In the genomic region with DNA sequence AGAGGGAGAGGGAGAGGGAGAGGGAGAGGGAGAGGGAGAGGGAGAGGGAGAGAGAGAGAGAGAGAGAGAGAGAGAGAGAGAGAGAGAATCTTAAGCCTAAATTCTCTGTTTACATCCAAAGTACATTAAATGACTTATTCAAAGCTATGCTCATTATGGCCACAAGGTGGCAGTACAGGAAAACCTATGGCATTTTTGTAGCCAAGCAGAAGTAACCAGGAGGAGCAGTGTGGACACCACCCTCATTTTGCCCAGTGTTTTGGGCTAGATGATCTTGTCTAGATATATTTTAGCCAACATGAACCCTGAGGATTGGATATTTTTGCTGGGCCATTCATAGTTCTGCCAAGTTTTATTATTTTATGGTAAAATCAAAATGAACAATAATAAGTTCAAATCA, we compare ENCODE assay signal across 9 mouse cellular contexts. TPM values are rescaled to one million over a fixed set of nuclear protein-coding genes. Genes with fewer than 3 reads are reported as not detected.
DNase-seq lines count a peak whose midpoint lies in the region; ATAC-seq lines count a peak whose summit lies in the region.
"Had no signal": no experiment of that assay in that cellular context is flagged by ENCODE, and none has a peak within 500 bp of the region (broad histone marks: within the 10 kb centered on the region; RNA-seq: fewer than 3 reads in every experiment).

No protein-coding gene starts in this region.

- no peaks in the 10 kb centered on the region for H3K9me3 ChIP-seq in forebrain, embryonic 10.5 days
- H3K9me3 ChIP-seq in forebrain, embryonic 16.5 days (ENCODE audit: control insufficient read depth, low read length): no peaks in the 10 kb centered on the region
- no peaks in the 10 kb centered on the region for H3K9me3 ChIP-seq in hindbrain, embryonic 14.5 days (ENCODE audit: control insufficient read depth, low read length)
- H3K9me3 ChIP-seq in midbrain, embryonic 11.5 days (ENCODE audit: control insufficient read depth, low read length): no peaks in the 10 kb centered on the region

- no peak overlapping the region for H3K4me2 ChIP-seq in forebrain, embryonic 16.5 days (ENCODE audit: low read length)
- no peak overlapping the region for H3K4me2 ChIP-seq in hindbrain, embryonic 14.5 days (replicated peaks)
- H3K4me2 ChIP-seq in midbrain, embryonic 11.5 days: no peak overlapping the region

- peak; percentile 49 for DNase-seq in forebrain, embryonic 10.5 days (ENCODE audit: extremely low spot score, low spot score)
- DNase-seq in right cerebral cortex, postnatal 10 days (ENCODE audit: low spot score in 2 of 2): peak; percentile 66
- DNase-seq in right cerebral cortex, postnatal 25 days: no peak
- peak; percentile 76 to 86 for DNase-seq in cerebellum, postnatal 10 days
- DNase-seq in hindbrain, embryonic 14.5 days (ENCODE audit: low spot score): peak; percentile 95
- DNase-seq in midbrain, embryonic 11.5 days (ENCODE audit: low spot score, missing footprints): peak; percentile 96
- DNase-seq in frontal cortex, postnatal 25 days (ENCODE audit: low spot score in 2 of 2): no peak

- no peak overlapping the region for H3K27ac ChIP-seq in forebrain, embryonic 10.5 days
- H3K27ac ChIP-seq in forebrain, embryonic 16.5 days (ENCODE audit: low read length): no peak overlapping the region
- no peak overlapping the region for H3K27ac ChIP-seq in hindbrain, embryonic 14.5 days
- H3K27ac ChIP-seq in midbrain, embryonic 11.5 days (ENCODE audit: low read depth, low read length): no peak overlapping the region

- H3K4me1 ChIP-seq in forebrain, embryonic 10.5 days: peaks cover 9% of the 10 kb centered on the region
- H3K4me1 ChIP-seq in forebrain, embryonic 16.5 days (replicated peaks; ENCODE audit: control insufficient read depth, insufficient read depth, low read length): no peaks in the 10 kb centered on the region
- no peaks in the 10 kb centered on the region for H3K4me1 ChIP-seq in hindbrain, embryonic 14.5 days (replicated peaks; ENCODE audit: control insufficient read depth, insufficient read depth, low read length)
- H3K4me1 ChIP-seq in midbrain, embryonic 11.5 days (ENCODE audit: control insufficient read depth, insufficient read depth, low read length): no peaks in the 10 kb centered on the region

- H3K9ac ChIP-seq in forebrain, embryonic 16.5 days (replicated peaks; ENCODE audit: low read depth, low read length): no peak overlapping the region
- no peak overlapping the region for H3K9ac ChIP-seq in hindbrain, embryonic 14.5 days
- no peak overlapping the region for H3K9ac ChIP-seq in midbrain, embryonic 11.5 days (ENCODE audit: low read length)

- no peaks in the 10 kb centered on the region for H3K36me3 ChIP-seq in forebrain, embryonic 10.5 days (replicated peaks)
- no peaks in the 10 kb centered on the region for H3K36me3 ChIP-seq in forebrain, embryonic 16.5 days (ENCODE audit: control insufficient read depth, insufficient read depth)
- no peaks in the 10 kb centered on the region for H3K36me3 ChIP-seq in hindbrain, embryonic 14.5 days (replicated peaks; ENCODE audit: control insufficient read depth, insufficient read depth)
- H3K36me3 ChIP-seq in midbrain, embryonic 11.5 days (ENCODE audit: control insufficient read depth, insufficient read depth, low read length): no peaks in the 10 kb centered on the region

- no peaks in the 10 kb centered on the region for H3K27me3 ChIP-seq in forebrain, embryonic 10.5 days (ENCODE audit: poor library complexity, severe bottlenecking)
- no peaks in the 10 kb centered on the region for H3K27me3 ChIP-seq in forebrain, embryonic 16.5 days (replicated peaks; ENCODE audit: control insufficient read depth, insufficient read depth, low read length)
- no peaks in the 10 kb centered on the region for H3K27me3 ChIP-seq in hindbrain, embryonic 14.5 days (ENCODE audit: control insufficient read depth, insufficient read depth, low read length)
- H3K27me3 ChIP-seq in midbrain, embryonic 11.5 days (ENCODE audit: control insufficient read depth, insufficient read depth, low read length): no peaks in the 10 kb centered on the region

- H3K4me3 ChIP-seq in forebrain, embryonic 10.5 days: no peak overlapping the region
- H3K4me3 ChIP-seq in forebrain, embryonic 16.5 days (replicated peaks; ENCODE audit: low read length): no peak overlapping the region
- no peak overlapping the region for H3K4me3 ChIP-seq in hindbrain, embryonic 14.5 days (replicated peaks; ENCODE audit: low read length)
- no peak overlapping the region for H3K4me3 ChIP-seq in midbrain, embryonic 11.5 days (ENCODE audit: low read depth, low read length)
- H3K4me3 ChIP-seq: myocyte had no signal

- ATAC-seq in forebrain, embryonic 16.5 days: no peak
- no peak for ATAC-seq in hindbrain, embryonic 14.5 days (ENCODE audit: low FRiP score)
- 0 out of 2 replicates have a peak, but pooled peaks have one; percentile 35 for ATAC-seq in midbrain, embryonic 11.5 days (ENCODE audit: low FRiP score)

RNA-seq across cellular contexts. Expression of a gene that starts 21.2 kb away (rescaled TPM):
- polyA plus RNA-seq in forebrain, embryonic 10.5 days (2016; fragmentation: Nextera tagmentation; extraction: Ambion mirVana): 202 and 227 TPM in 2 replicates
- 1,188 and 1,480 TPM in 2 replicates for polyA plus RNA-seq in forebrain, embryonic 16.5 days (2015; fragmentation: Nextera tagmentation; extraction: Ambion mirVana)
- 1,396 and 1,527 TPM in 2 replicates for polyA plus RNA-seq in hindbrain, embryonic 14.5 days (2014; fragmentation: Nextera tagmentation; extraction: Ambion mirVana)
- polyA plus RNA-seq in midbrain, embryonic 11.5 days (2014; fragmentation: Nextera tagmentation; extraction: Ambion mirVana): 473 and 474 TPM in 2 replicates

RNA-seq across cellular contexts. Expression of a gene that starts 48.5 kb away (rescaled TPM):
- polyA plus RNA-seq in forebrain, embryonic 10.5 days (2016; fragmentation: Nextera tagmentation; extraction: Ambion mirVana): 26.6 and 28.3 TPM in 2 replicates
- 81.0 and 91.4 TPM in 2 replicates for polyA plus RNA-seq in forebrain, embryonic 16.5 days (2015; fragmentation: Nextera tagmentation; extraction: Ambion mirVana)
- 58.6 and 60.1 TPM in 2 replicates for polyA plus RNA-seq in hindbrain, embryonic 14.5 days (2014; fragmentation: Nextera tagmentation; extraction: Ambion mirVana)
- polyA plus RNA-seq in midbrain, embryonic 11.5 days (2014; fragmentation: Nextera tagmentation; extraction: Ambion mirVana): 50.0 and 50.5 TPM in 2 replicates

Comparison
In these comparisons a context has a peak if more than half of its experiments do, and no peak if none do; other contexts are left out.
1. DNase-seq: peak in forebrain, embryonic 10.5 days (single experiment), right cerebral cortex, postnatal 10 days (2 of 2), cerebellum, postnatal 10 days (2 of 2), hindbrain, embryonic 14.5 days (single experiment) and midbrain, embryonic 11.5 days (single experiment); none in right cerebral cortex, postnatal 25 days (single experiment) and frontal cortex, postnatal 25 days (0 of 2).